Mouse (Mus musculus): Measurements from ENCODE around the gene Snx3. TPM values are rescaled to one million over a fixed set of nuclear protein-coding genes. Genes with fewer than 3 reads are reported as not detected.

Snx3 gene
- total and polyA plus RNA-seq, 3 experiments = 250 to 577 (median 272) TPM

DNA sequence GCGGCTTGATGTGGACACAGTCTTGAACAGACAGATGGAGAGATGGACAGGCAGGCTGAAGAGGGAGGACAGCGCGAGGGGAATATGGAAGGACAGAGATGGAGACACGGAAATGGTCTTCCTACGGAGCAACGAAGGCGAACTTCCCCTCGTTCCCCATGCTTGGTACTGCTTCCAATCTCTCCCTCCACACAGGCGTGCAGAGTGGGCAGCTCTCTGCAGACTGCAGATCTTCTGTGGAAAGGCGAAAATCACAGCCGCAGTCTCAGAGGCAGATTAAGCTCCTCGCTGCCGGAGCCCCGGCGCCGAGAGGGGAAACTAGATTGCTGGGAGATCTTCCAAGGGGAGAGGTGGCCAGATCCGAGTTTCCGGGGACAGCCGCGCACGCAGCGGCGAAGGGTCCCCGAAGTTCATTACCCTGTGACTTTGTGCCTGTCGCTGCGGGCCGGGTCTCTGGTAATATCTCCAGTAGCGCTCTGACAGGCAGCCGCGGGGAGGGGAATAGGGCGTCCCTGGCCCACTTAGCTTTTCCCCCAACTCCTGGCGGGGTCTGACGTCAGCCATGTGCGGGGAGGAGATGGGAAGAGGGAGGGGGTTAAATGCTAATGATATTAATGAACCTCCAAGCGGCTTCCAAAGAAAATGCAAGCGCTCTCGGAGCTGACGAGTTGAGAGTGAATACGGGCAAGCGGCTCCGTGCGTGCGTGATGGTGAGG is 81.5 kb downstream of the Snx3 start, which contains the start of the genes Nr2e1 and Ostm1:
Gene Nr2e1 (minus strand): TSS at position 476 of the 716 bp plus-strand sequence.
Gene Ostm1 (plus strand): TSS at position 666 of the 716 bp plus-strand sequence.
- DNase-seq (ENCODE audit: low spot score) = no peak
- Histone ChIP-seq H3K4me3 (ENCODE audit: low read depth, low read length) (no peak within 1 kb of the TSS), H3K9me3 (replicated peaks) (peaks cover 19% of the 10 kb centered on the region), H3K4me1 (ENCODE audit: insufficient read depth, low read depth, low read length) (no peaks in the 10 kb centered on the region; the same call in 1 of the 2 replicates), H3K27me3 (ENCODE audit: insufficient read depth, low read length) (peaks cover 96% of the 10 kb centered on the region), H3K36me3 (replicated peaks) (no peaks in the 10 kb centered on the region)
- ATAC-seq (ENCODE audit: extremely low read depth, insufficient number of reproducible peaks, low FRiP score, poor library complexity, severe bottlenecking) = no peak
- TF ChIP-seq TAL1 (conservative IDR thresholded peaks at IDR 0.05; ENCODE audit: low read depth, low read length) = no peak
- no peak for TF ChIP-seq GATA1 (IDR thresholded peaks at IDR 0.05; ENCODE audit: borderline replicate concordance, low read length)
- TF ChIP-seq GATA2 (IDR thresholded peaks at IDR 0.05; ENCODE audit: borderline replicate concordance, low read depth, low read length) = no peak
- TF ChIP-seq CTCF (IDR thresholded peaks at IDR 0.05; ENCODE audit: low read depth, low read length) = no peak
- no peak for TF ChIP-seq POLR2AphosphoS5 (IDR thresholded peaks at IDR 0.05; ENCODE audit: insufficient replicate concordance, low read depth, low read length)

DNA sequence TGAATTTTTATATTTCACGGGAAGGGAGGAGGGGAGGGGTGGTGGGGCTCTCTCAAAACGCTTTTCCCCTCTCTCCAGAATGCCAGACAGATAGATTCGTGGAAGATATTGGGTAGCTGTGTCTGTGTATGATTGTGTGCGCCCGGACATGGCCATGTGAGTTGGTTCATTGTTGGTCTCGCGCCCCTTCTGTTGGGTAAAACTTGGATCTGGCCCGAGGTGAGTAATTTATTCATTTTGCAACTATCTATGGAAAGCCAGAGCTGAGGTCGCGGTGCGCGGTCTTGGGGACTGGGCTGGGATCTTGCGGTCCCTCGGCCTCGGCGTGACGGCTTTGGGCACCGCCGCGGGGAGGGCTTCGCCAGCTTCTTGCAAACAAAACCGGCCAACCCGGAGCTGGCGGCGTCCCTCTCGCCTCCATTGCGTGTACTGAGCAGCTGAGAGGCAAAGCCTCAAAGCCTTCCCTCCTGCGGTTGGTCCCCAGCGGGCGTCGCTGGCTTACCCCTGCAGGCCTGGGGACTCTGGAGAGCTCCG is 82.1 kb downstream of the Snx3 start:
- TF ChIP-seq GATA2 (IDR thresholded peaks at IDR 0.05; ENCODE audit: borderline replicate concordance, low read depth, low read length) (no peak), TAL1 (conservative IDR thresholded peaks at IDR 0.05; ENCODE audit: low read depth, low read length) (no peak), POLR2AphosphoS5 (IDR thresholded peaks at IDR 0.05; ENCODE audit: insufficient replicate concordance, low read depth, low read length) (no peak), GATA1 (IDR thresholded peaks at IDR 0.05; ENCODE audit: borderline replicate concordance, low read length) (no peak), CTCF (IDR thresholded peaks at IDR 0.05; ENCODE audit: low read depth, low read length) (no peak)
- no peak overlapping the region for H3K4me3 ChIP-seq (ENCODE audit: low read depth, low read length)
- no peaks in the 10 kb centered on the region for H3K36me3 ChIP-seq (replicated peaks)
- peaks cover 19% of the 10 kb centered on the region for H3K9me3 ChIP-seq (replicated peaks)
- H3K4me1 ChIP-seq (ENCODE audit: insufficient read depth, low read depth, low read length) = no peaks in the 10 kb centered on the region; the same call in 1 of the 2 replicates
- DNase-seq (ENCODE audit: low spot score) (no peak), ATAC-seq (ENCODE audit: extremely low read depth, insufficient number of reproducible peaks, low FRiP score, poor library complexity, severe bottlenecking) (no peak)
- peaks cover 96% of the 10 kb centered on the region for H3K27me3 ChIP-seq (ENCODE audit: insufficient read depth, low read length)

DNA sequence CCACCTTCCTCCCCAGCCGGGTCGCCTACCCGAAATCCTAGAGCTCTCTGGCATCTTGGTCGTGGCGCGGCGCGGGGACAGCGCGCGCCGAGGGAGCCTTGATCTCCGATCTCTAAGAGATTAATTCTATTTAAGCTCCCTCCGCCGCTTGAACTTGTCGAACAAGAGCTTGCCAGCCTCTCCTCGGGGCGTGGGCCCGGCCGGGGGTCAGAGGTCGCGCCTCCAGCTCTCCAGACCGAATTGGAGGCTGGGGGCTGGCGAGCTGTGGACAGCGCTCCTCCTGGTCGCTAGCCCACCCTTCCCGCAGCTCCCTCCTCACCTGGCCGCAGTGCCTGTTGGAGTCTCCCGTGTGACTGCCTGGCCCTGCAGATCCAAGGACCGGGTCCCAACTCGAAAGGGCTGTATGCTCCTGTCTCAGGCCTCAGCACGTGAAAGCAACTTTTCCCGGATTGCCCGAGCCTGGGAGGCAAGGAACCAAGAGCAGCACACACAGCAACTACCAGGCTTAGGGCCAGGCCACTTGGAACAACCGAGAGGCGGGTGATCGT is 82.7 kb downstream of the Snx3 start:
- DNase-seq (ENCODE audit: low spot score) = no peak
- H3K4me3 ChIP-seq (ENCODE audit: low read depth, low read length) = no peak overlapping the region
- ATAC-seq (ENCODE audit: extremely low read depth, insufficient number of reproducible peaks, low FRiP score, poor library complexity, severe bottlenecking) = no peak
- H3K9me3 ChIP-seq (replicated peaks) = peaks cover 19% of the 10 kb centered on the region
- no peaks in the 10 kb centered on the region for H3K36me3 ChIP-seq (replicated peaks)
- TF ChIP-seq GATA2 (IDR thresholded peaks at IDR 0.05; ENCODE audit: borderline replicate concordance, low read depth, low read length) (no peak), TAL1 (conservative IDR thresholded peaks at IDR 0.05; ENCODE audit: low read depth, low read length) (no peak), GATA1 (IDR thresholded peaks at IDR 0.05; ENCODE audit: borderline replicate concordance, low read length) (no peak), POLR2AphosphoS5 (IDR thresholded peaks at IDR 0.05; ENCODE audit: insufficient replicate concordance, low read depth, low read length) (no peak), CTCF (IDR thresholded peaks at IDR 0.05; ENCODE audit: low read depth, low read length) (no peak)
- peaks cover 95% of the 10 kb centered on the region for H3K27me3 ChIP-seq (ENCODE audit: insufficient read depth, low read length)
- H3K4me1 ChIP-seq (ENCODE audit: insufficient read depth, low read depth, low read length) = no peaks in the 10 kb centered on the region; the same call in 1 of the 2 replicates

Other genes with a start within 250 kb of the Snx3 start
- gene Foxo3, start 225.3 kb upstream of the Snx3 start, total RNA-seq (2014; fragmentation: Nextera tagmentation) = 67.1 and 98.4 TPM in 2 replicates
- 39.3 and 45.5 TPM in 2 replicates for gene Foxo3, start 225.3 kb upstream of the Snx3 start, total RNA-seq (2017)
- gene Foxo3, start 225.3 kb upstream of the Snx3 start, polyA plus RNA-seq (2012) = 59.2 and 67.0 TPM in 2 replicates
- gene Afg1l, start 23.5 kb upstream of the Snx3 start, total RNA-seq (2014; fragmentation: Nextera tagmentation) = 8.8 and 9.2 TPM in 2 replicates
- 7.6 and 8.4 TPM in 2 replicates for gene Afg1l, start 23.5 kb upstream of the Snx3 start, total RNA-seq (2017)
- 3.7 and 4.6 TPM in 2 replicates for gene Afg1l, start 23.5 kb upstream of the Snx3 start, polyA plus RNA-seq (2012)
- not detected in 2 replicates for gene Nr2e1, start 81.6 kb downstream of the Snx3 start, total RNA-seq (2014; fragmentation: Nextera tagmentation)
- gene Nr2e1, start 81.6 kb downstream of the Snx3 start, total RNA-seq (2017) = 0.06 TPM in 1 of 2 replicates, not detected in the other
- not detected in 2 replicates for gene Nr2e1, start 81.6 kb downstream of the Snx3 start, polyA plus RNA-seq (2012)
- gene Ostm1, start 81.8 kb downstream of the Snx3 start, total RNA-seq (2014; fragmentation: Nextera tagmentation) = 24.5 and 65.2 TPM in 2 replicates
- 58.3 and 60.5 TPM in 2 replicates for gene Ostm1, start 81.8 kb downstream of the Snx3 start, total RNA-seq (2017)
- gene Ostm1, start 81.8 kb downstream of the Snx3 start, polyA plus RNA-seq (2012) = 4.0 and 4.9 TPM in 2 replicates

Data from G1E (cell line).